Mouse (Mus musculus) heart, postnatal 0 days (tissue): ENCODE measurements at regions not wholly inside any gene's neighbourhood (a gene's known extent, or its start where the extent isn't known, plus 50 kb on each side); places are given as distances from the start of the nearest gene placed in this dataset.

Experiments used
- ATAC-seq: fragments of 200-750 bp; cut with Nextera tagmentation; 2 replicates; pipeline ENCODE4 v1.8.0; 2017; ENCODE audit warnings: low read depth, moderate number of reproducible peaks, moderate library complexity; ENCODE audit not compliant: insufficient read depth
- DNase-seq: peaks from one replicate; pipeline ENCODE4 v3.0.0-alpha.2; 2016; ENCODE audit warnings: low spot score
- H3K27ac ChIP-seq: fragments of 300-500 bp; sonication (generic); 2 replicates; pipeline ENCODE4 v1.5.1; 2014; ENCODE audit warnings: low read depth, mild to moderate bottlenecking
- H3K27me3 ChIP-seq: fragments of 300-500 bp; sonication (generic); 2 replicates; pipeline ENCODE4 v1.6.1; 2014; ENCODE audit warnings: low read length, mixed read lengths; ENCODE audit not compliant: control insufficient read depth, insufficient read depth
- H3K36me3 ChIP-seq: fragments of 300-500 bp; sonication (generic); replicated peaks from 2 replicates; pipeline ENCODE4 v1.6.1; 2014; ENCODE audit warnings: low read length, mixed read lengths; ENCODE audit not compliant: control insufficient read depth, insufficient read depth
- H3K4me1 ChIP-seq: fragments of 300-500 bp; sonication (generic); 2 replicates; pipeline ENCODE4 v1.6.1; 2014; ENCODE audit warnings: antibody characterized with exemption; ENCODE audit not compliant: control insufficient read depth, insufficient read depth
- H3K4me2 ChIP-seq: fragments of 300-500 bp; sonication (generic); 2 replicates; pipeline ENCODE4 v1.6.1; 2014; ENCODE audit warnings: low read depth, mild to moderate bottlenecking, low read length, moderate library complexity
- H3K4me3 ChIP-seq: fragments of 300-500 bp; sonication (generic); 2 replicates; pipeline ENCODE4 v1.5.1; 2014; ENCODE audit warnings: low read depth, low read length
- H3K9ac ChIP-seq: fragments of 300-500 bp; sonication (generic); replicated peaks from 2 replicates; pipeline ENCODE4 v1.6.1; 2014; ENCODE audit warnings: low read depth, low read length, mixed read lengths
- H3K9me3 ChIP-seq: fragments of 300-500 bp; sonication (generic); replicated peaks from 2 replicates; pipeline ENCODE4 v1.6.1; 2016; ENCODE audit warnings: low read length; ENCODE audit not compliant: control insufficient read depth
- CTCF ChIP-seq: IDR thresholded peaks from 2 replicates; pipeline ENCODE4 v1.5.1; 2016; ENCODE audit warnings: antibody characterized with exemption, control low read depth, low read depth
- EP300 ChIP-seq: IDR thresholded peaks from 2 replicates; pipeline ENCODE4 v1.6.1; 2016; ENCODE audit warnings: antibody characterized with exemption, low read depth
- WGBS: fragments of 180-500 bp; shearing (Covaris S2); extraction: QIAGEN DNeasy Blood & Tissue Kit; methylation state at CpG from one replicate; pipeline ENCODE4 v1.1.7; 2014; 5-methylcytosine and 5-hydroxymethylcytosine counted together

DNA sequence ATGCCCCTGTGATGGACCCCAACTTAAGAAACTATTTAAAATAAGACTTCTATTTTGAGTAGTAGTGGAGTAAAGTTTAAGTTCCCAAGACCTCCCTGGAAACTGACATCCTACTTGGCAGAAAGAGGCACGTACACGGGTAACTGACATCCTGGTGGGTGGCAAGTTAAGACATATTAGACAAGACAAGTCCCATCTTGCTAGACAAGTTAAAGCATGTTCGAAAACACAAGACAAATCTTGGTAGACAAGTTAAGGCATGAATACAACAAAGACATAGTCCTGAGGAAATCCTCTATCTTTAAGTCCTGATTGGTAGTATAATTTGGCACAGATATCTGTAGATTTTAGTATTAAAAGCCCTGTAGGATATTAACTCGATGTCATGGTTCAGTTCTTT, 1332.6 kb downstream of the Gm37988 start:
- H3K4me2 ChIP-seq = no peak overlapping the region
- no peaks in the 10 kb centered on the region for H3K36me3 ChIP-seq
- H3K4me3 ChIP-seq = no peak overlapping the region
- DNase-seq (no peak), ATAC-seq (no peak)
- 75% methylated on average over 4 of the region's 4 CpGs for WGBS
- no peaks in the 10 kb centered on the region for H3K27me3 ChIP-seq
- no peaks in the 10 kb centered on the region for H3K4me1 ChIP-seq
- H3K9ac ChIP-seq = no peak overlapping the region
- H3K9me3 ChIP-seq = no peaks in the 10 kb centered on the region
- H3K27ac ChIP-seq = no peak overlapping the region
- TF ChIP-seq CTCF (no peak), EP300 (no peak)

DNA sequence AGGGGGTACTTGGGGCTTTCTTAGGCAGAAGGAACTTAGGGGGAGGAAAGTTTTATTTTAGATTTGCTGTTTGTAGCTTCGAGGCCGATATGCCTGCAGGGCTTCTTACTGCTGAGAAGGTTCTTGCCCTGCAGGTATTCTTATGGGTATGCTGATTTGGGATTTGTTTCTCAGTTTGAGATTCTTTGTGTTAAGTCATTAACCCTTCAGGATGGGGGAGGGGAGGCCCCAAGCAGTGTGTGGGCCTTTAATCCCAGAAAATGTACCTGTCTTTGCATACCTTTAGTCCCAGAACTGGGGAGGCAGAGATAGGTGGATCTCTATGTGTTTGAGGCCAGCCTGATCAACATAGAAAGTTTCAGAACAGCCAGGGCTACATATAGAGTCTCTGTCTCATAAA, 1335.1 kb downstream of the Gm37988 start:
- WGBS = 74% methylated on average over 2 of the region's 2 CpGs
- no peak overlapping the region for H3K9ac ChIP-seq
- H3K27me3 ChIP-seq = no peaks in the 10 kb centered on the region
- H3K4me3 ChIP-seq = no peak overlapping the region
- no peaks in the 10 kb centered on the region for H3K36me3 ChIP-seq
- DNase-seq (no peak), ATAC-seq (no peak)
- TF ChIP-seq CTCF = no peak
- no peak for TF ChIP-seq EP300
- no peaks in the 10 kb centered on the region for H3K9me3 ChIP-seq
- H3K4me2 ChIP-seq = no peak overlapping the region
- H3K4me1 ChIP-seq = no peaks in the 10 kb centered on the region
- H3K27ac ChIP-seq = no peak overlapping the region

DNA sequence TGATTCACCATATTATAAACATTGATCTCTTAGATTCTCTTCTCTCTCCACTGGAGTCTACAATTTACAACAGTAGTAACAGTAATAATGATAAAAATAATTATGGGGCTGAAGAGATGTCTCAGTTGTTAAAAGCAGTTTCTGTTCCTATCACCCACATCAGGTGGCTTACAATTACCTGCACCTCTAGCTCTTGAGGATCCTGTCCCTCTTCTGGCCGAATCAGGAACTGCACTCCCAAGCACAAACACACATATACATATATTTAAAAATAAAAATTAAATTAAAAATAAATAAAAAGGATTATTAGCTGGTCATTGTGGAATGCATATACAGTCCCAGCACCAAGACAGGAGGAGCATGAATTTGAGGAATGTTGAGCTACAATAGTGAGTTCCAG, 1336.2 kb downstream of the Gm37988 start:
- no peaks in the 10 kb centered on the region for H3K27me3 ChIP-seq
- no peaks in the 10 kb centered on the region for H3K4me1 ChIP-seq
- WGBS = 54% methylated on average over 1 of the region's 1 CpGs
- TF ChIP-seq EP300 (no peak), CTCF (no peak)
- H3K4me3 ChIP-seq = no peak overlapping the region
- H3K9me3 ChIP-seq = no peaks in the 10 kb centered on the region
- DNase-seq = no peak
- no peak overlapping the region for H3K4me2 ChIP-seq
- ATAC-seq = no peak
- no peak overlapping the region for H3K9ac ChIP-seq
- H3K27ac ChIP-seq = no peak overlapping the region
- no peaks in the 10 kb centered on the region for H3K36me3 ChIP-seq

DNA sequence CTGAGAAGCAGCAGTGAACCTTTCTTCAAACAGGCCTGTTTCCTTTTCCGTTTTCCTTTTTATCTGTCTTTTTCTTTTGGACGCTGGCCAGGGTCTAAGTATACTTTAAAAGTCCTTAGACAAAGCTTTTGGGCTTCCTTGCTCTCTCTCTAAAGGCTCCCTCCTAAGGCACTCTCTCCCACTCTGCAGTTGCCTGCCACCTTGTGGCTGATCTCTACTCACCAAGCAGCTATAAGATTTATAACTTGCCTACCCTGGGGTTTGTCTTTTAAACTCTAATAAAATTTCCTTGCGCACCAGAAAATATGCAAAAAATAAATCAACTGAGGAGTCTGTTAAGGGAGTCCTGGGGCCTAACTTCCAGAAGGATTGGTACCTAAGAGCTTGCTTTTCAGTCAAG, 1344.7 kb downstream of the Gm37988 start:
- Histone ChIP-seq H3K9ac (no peak overlapping the region), H3K27me3 (no peaks in the 10 kb centered on the region), H3K4me3 (no peak overlapping the region), H3K9me3 (no peaks in the 10 kb centered on the region), H3K36me3 (no peaks in the 10 kb centered on the region), H3K27ac (no peak overlapping the region), H3K4me2 (no peak overlapping the region), H3K4me1 (no peaks in the 10 kb centered on the region)
- DNase-seq (no peak), ATAC-seq (no peak)
- 29% methylated on average over 3 of the region's 3 CpGs for WGBS
- TF ChIP-seq EP300 (no peak), CTCF (peak; percentile 25; the same call in 1 of the 2 replicates)
